Mouse (Mus musculus): ENCODE data around the gene Ascl2.

- TF ChIP-seq POLR2A (IDR thresholded peaks at IDR 0.05; ENCODE audit: extremely low read depth, insufficient read depth, low read length) (no peak), CTCF (IDR thresholded peaks at IDR 0.05; ENCODE audit: low read depth, low read length) (no peak)
These were observed 46.8 kb upstream of the Ascl2 start for GRCm38 (mm10) chr7:143015755-143016423.

Measured in liver, adult 2 months (tissue).